Mouse (Mus musculus) liver, adult 2 months (tissue): ENCODE results near the gene Tmem171. TPM values are rescaled to one million over a fixed set of nuclear protein-coding genes. Genes with fewer than 3 reads are reported as not detected.

Experiments used
- DNase-seq: peaks from one replicate; pipeline ENCODE4 v3.0.0-alpha.2; 2011; ENCODE audit warnings: low read depth, low spot score; ENCODE audit errors: extremely low read depth
- H3K27ac ChIP-seq: fragments of 200-500 bp; replicated peaks from 2 replicates; pipeline ENCODE4 v1.5.1; 2012; ENCODE audit warnings: low read depth, mild to moderate bottlenecking, control low read depth, inconsistent platforms, low read length; ENCODE audit not compliant: insufficient read depth
- H3K27me3 ChIP-seq: fragments of 200-500 bp; 2 replicates; pipeline ENCODE4 v1.6.1; 2012; ENCODE audit warnings: mild to moderate bottlenecking, moderate library complexity, low read length, inconsistent platforms; ENCODE audit not compliant: control insufficient read depth, insufficient read depth
- H3K36me3 ChIP-seq: fragments of 200-500 bp; 2 replicates; pipeline ENCODE4 v1.6.1; 2012; ENCODE audit warnings: low read length, inconsistent platforms; ENCODE audit not compliant: control insufficient read depth, insufficient read depth
- H3K4me1 ChIP-seq: fragments of 200-500 bp; 2 replicates; pipeline ENCODE4 v1.6.1; 2011; ENCODE audit warnings: low read length; ENCODE audit not compliant: control insufficient read depth, insufficient read depth
- H3K4me3 ChIP-seq: fragments of 200-500 bp; 2 replicates; pipeline ENCODE4 v1.5.1; 2011; ENCODE audit warnings: low read depth, mild to moderate bottlenecking, control low read depth, low read length, moderate library complexity; ENCODE audit not compliant: insufficient read depth
- H3K79me2 ChIP-seq: fragments of 200-500 bp; 2 replicates; pipeline ENCODE4 v1.6.1; 2012; ENCODE audit warnings: inconsistent platforms, mild to moderate bottlenecking, low read length, moderate library complexity; ENCODE audit not compliant: control insufficient read depth, insufficient read depth
- H3K9ac ChIP-seq: fragments of 200-500 bp; 2 replicates; pipeline ENCODE4 v1.6.1; 2012; ENCODE audit warnings: low read depth, mild to moderate bottlenecking, control low read depth, inconsistent platforms, low read length
- CTCF ChIP-seq: fragments of 200-500 bp; IDR thresholded peaks from 2 replicates; pipeline ENCODE4 v1.5.1; 2011; ENCODE audit warnings: low read depth, low read length, control low read depth
- POLR2A ChIP-seq: fragments of 200-500 bp; IDR thresholded peaks from 2 replicates; pipeline ENCODE4 v1.6.1; 2011; ENCODE audit warnings: low read length, control low read depth; ENCODE audit not compliant: insufficient read depth; ENCODE audit errors: extremely low read depth
- WGBS: fragments of 180-500 bp; shearing (Covaris S2); methylation state at CpG from one replicate; pipeline ENCODE4 v1.1.7; 2018; 5-methylcytosine and 5-hydroxymethylcytosine counted together
- polyA plus RNA-seq: library from polyadenylated mRNA; depleted of rRNA; stranded (reverse); fragments of >200 nt; gene quantifications from 2 replicates; pipeline ENCODE4 v1.2.3, GENCODE M21; 2012
- total RNA-seq: library from RNA; depleted of rRNA; stranded (reverse); fragments of >200 nt; gene quantifications from 2 replicates; pipeline ENCODE4 v1.2.3, GENCODE M21; 2014

Gene Tmem171
- total and polyA plus RNA-seq, 2 experiments: 0.38 TPM; not detected in 1

- H3K4me3 ChIP-seq: no peak overlapping the region
- no peaks in the 10 kb centered on the region for H3K27me3 ChIP-seq
- peaks cover 13% of the 10 kb centered on the region for H3K4me1 ChIP-seq
- 96% methylated on average over 13 of the region's 13 CpGs for WGBS
- H3K27ac ChIP-seq: no peak overlapping the region
- no peaks in the 10 kb centered on the region for H3K79me2 ChIP-seq
- no peak overlapping the region for H3K9ac ChIP-seq
- no peaks in the 10 kb centered on the region for H3K36me3 ChIP-seq
- DNase-seq: no peak
- TF ChIP-seq CTCF (no peak), POLR2A (no peak)
Observed at GRCm38 (mm10) chr13:98691956-98692515, 2.6 kb downstream of the Tmem171 start.

- H3K27me3 ChIP-seq: no peaks in the 10 kb centered on the region
- H3K4me1 ChIP-seq: peaks cover 13% of the 10 kb centered on the region
- no peak overlapping the region for H3K9ac ChIP-seq
- 95% methylated on average over 11 of the region's 11 CpGs for WGBS
- no peak for TF ChIP-seq CTCF
- H3K4me3 ChIP-seq: no peak overlapping the region
- no peak for DNase-seq
- H3K27ac ChIP-seq: no peak overlapping the region
- no peaks in the 10 kb centered on the region for H3K36me3 ChIP-seq
- no peaks in the 10 kb centered on the region for H3K79me2 ChIP-seq
Observed at GRCm38 (mm10) chr13:98690886-98691285, 3.7 kb downstream of the Tmem171 start.

- DNase-seq: peak; percentile 43
- H3K27ac ChIP-seq: no peak overlapping the region
- no peaks in the 10 kb centered on the region for H3K79me2 ChIP-seq
- no peaks in the 10 kb centered on the region for H3K36me3 ChIP-seq
- H3K4me3 ChIP-seq: no peak overlapping the region
- peaks cover 7% of the 10 kb centered on the region; the same call in 1 of the 2 replicates for H3K4me1 ChIP-seq
- 45% methylated on average over 11 of the region's 11 CpGs for WGBS
- TF ChIP-seq CTCF (no peak), POLR2A (no peak)
- no peaks in the 10 kb centered on the region for H3K27me3 ChIP-seq
- no peak overlapping the region for H3K9ac ChIP-seq
Observed at GRCm38 (mm10) chr13:98689605-98690290, 4.9 kb downstream of the Tmem171 start.

GRCm38 (mm10) chr13:98687931-98688330 lies 6.7 kb downstream of the Tmem171 start:
- no peak overlapping the region for H3K27ac ChIP-seq
- TF ChIP-seq CTCF (no peak), POLR2A (no peak)
- no peak overlapping the region for H3K9ac ChIP-seq
- H3K79me2 ChIP-seq: no peaks in the 10 kb centered on the region
- H3K36me3 ChIP-seq: no peaks in the 10 kb centered on the region
- WGBS: 92% methylated on average over 9 of the region's 9 CpGs
- H3K4me1 ChIP-seq: 0 out of 2 replicates have a peak, but pooled peaks cover 1% of the 10 kb centered on the region
- H3K27me3 ChIP-seq: no peaks in the 10 kb centered on the region
- no peak overlapping the region for H3K4me3 ChIP-seq
- no peak for DNase-seq

- no peak overlapping the region for H3K27ac ChIP-seq
- no peak overlapping the region for H3K4me3 ChIP-seq
- no peaks in the 10 kb centered on the region for H3K79me2 ChIP-seq
- 55% methylated on average over 9 of the region's 9 CpGs for WGBS
- peak; percentile 69 for DNase-seq
- no peak overlapping the region for H3K9ac ChIP-seq
- H3K36me3 ChIP-seq: no peaks in the 10 kb centered on the region
- TF ChIP-seq CTCF (no peak), POLR2A (no peak)
- 0 out of 2 replicates have a peak, but pooled peaks cover 1% of the 10 kb centered on the region for H3K4me1 ChIP-seq
- no peaks in the 10 kb centered on the region for H3K27me3 ChIP-seq
Observed at GRCm38 (mm10) chr13:98684144-98684900, 10.3 kb downstream of the Tmem171 start.
